In the genomic region with DNA sequence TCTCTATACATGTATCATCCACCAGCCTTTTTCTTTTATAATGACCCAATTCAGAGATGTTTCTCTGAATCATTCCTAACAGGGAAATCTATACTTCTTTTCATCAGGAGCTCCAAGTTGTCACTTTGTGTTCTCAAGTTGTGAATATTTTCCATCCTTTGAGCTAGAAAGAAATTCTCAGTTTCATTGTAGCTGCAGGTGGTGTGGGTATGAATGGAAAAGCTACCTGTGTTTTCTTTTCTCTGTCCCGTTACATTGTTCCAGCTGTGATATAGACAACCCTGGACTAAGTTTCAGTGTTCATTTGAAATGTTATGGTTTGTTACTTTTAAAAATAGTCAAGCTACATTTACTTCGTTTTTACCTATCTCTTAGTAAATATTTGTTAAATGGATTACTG, we compare ENCODE assay signal across 26 mouse cellular contexts.
"Had no signal": no experiment of that assay in that cellular context is flagged by ENCODE, and none has a peak within 500 bp of the region (broad histone marks: within the 10 kb centered on the region; RNA-seq: fewer than 3 reads in every experiment).

No protein-coding gene starts in this region.

- ATAC-seq: forebrain, embryonic 13.5 days; forebrain, embryonic 14.5 days; forebrain, embryonic 15.5 days; forebrain, embryonic 16.5 days; forebrain, postnatal 0 days had no signal

- H3K27ac ChIP-seq: embryonic facial prominence, embryonic 10.5 days; embryonic facial prominence, embryonic 12.5 days; embryonic facial prominence, embryonic 13.5 days; embryonic facial prominence, embryonic 15.5 days; forebrain, embryonic 10.5 days; forebrain, embryonic 12.5 days; forebrain, embryonic 13.5 days; forebrain, embryonic 15.5 days; gastrocnemius, adult 2 months; heart, adult 2 months had no signal

- H3K9ac ChIP-seq: embryonic facial prominence, embryonic 12.5 days; embryonic facial prominence, embryonic 13.5 days; embryonic facial prominence, embryonic 15.5 days; forebrain, embryonic 12.5 days; forebrain, embryonic 13.5 days; forebrain, embryonic 15.5 days; forebrain, postnatal 0 days had no signal

- H3K36me3 ChIP-seq: embryonic facial prominence, embryonic 10.5 days; embryonic facial prominence, embryonic 12.5 days; embryonic facial prominence, embryonic 13.5 days; embryonic facial prominence, embryonic 15.5 days; forebrain, embryonic 10.5 days; forebrain, embryonic 12.5 days; forebrain, embryonic 15.5 days had no signal

- H3K27me3 ChIP-seq: embryonic facial prominence, embryonic 12.5 days; embryonic facial prominence, embryonic 13.5 days; embryonic facial prominence, embryonic 15.5 days; forebrain, embryonic 12.5 days; forebrain, embryonic 13.5 days; forebrain, embryonic 15.5 days had no signal

- H3K4me2 ChIP-seq: embryonic facial prominence, embryonic 12.5 days; embryonic facial prominence, embryonic 13.5 days; embryonic facial prominence, embryonic 15.5 days; forebrain, embryonic 12.5 days; forebrain, embryonic 13.5 days; forebrain, embryonic 15.5 days had no signal

- DNase-seq: cerebellum, adult 9-10 months; cerebellum, adult 9-11 months; cerebellum, postnatal 10 days; cerebellum, postnatal 14 days; cerebellum, postnatal 25 days; cerebellum, postnatal 36 days; embryo, embryonic 11 days; forebrain, postnatal 0 days; gastrocnemius, adult 2 months; gastrocnemius, postnatal 10 days; gastrocnemius, postnatal 14 days; gastrocnemius, postnatal 25 days; gastrocnemius, postnatal 36 days; heart, adult 18-20 months; heart, adult 2 months had no signal

- H3K4me3 ChIP-seq: embryonic facial prominence, embryonic 10.5 days; embryonic facial prominence, embryonic 12.5 days; embryonic facial prominence, embryonic 13.5 days; embryonic facial prominence, embryonic 15.5 days; erythroblast, embryonic 14.5 days; forebrain, embryonic 10.5 days; forebrain, embryonic 12.5 days; forebrain, embryonic 13.5 days; forebrain, embryonic 15.5 days; gastrocnemius, adult 2 months; heart, adult 2 months had no signal

- H3K4me1 ChIP-seq: embryonic facial prominence, embryonic 10.5 days; embryonic facial prominence, embryonic 12.5 days; embryonic facial prominence, embryonic 13.5 days; embryonic facial prominence, embryonic 15.5 days; forebrain, embryonic 12.5 days; forebrain, embryonic 13.5 days; forebrain, embryonic 15.5 days had no signal

- H3K9me3 ChIP-seq: embryonic facial prominence, embryonic 10.5 days; embryonic facial prominence, embryonic 12.5 days; embryonic facial prominence, embryonic 13.5 days; embryonic facial prominence, embryonic 15.5 days; forebrain, embryonic 10.5 days; forebrain, embryonic 12.5 days; forebrain, embryonic 13.5 days; forebrain, embryonic 15.5 days had no signal
